Mouse (Mus musculus): ENCODE data around the gene Dedd.
A peak's percentile ranks its signal among the peaks of the same experiment; 100 is the strongest.

Gene Dedd

GRCm38 (mm10) chr1:171361106-171362103, 32.5 kb downstream of the Dedd start:
- DNase-seq = peak; percentile 80 to 85

GRCm38 (mm10) chr1:171365934-171366333, 37.0 kb downstream of the Dedd start:
- DNase-seq = no peak

GRCm38 (mm10) chr1:171369845-171370556, 41.1 kb downstream of the Dedd start, which contains the start of gene Nectin4:
Nectin4 (plus strand) TSS chr1:171370099.
- DNase-seq = no peak

- no peak for DNase-seq
Observed at GRCm38 (mm10) chr1:171372880-171373279, 43.9 kb downstream of the Dedd start.

GRCm38 (mm10) chr1:171373946-171374345, 45.0 kb downstream of the Dedd start:
- no peak for DNase-seq

GRCm38 (mm10) chr1:171375646-171376097, 46.7 kb downstream of the Dedd start:
- DNase-seq = no peak

- DNase-seq = peak; percentile 58 to 70
Observed at GRCm38 (mm10) chr1:171378298-171378697, 49.4 kb downstream of the Dedd start.

- DNase-seq = peak; percentile 86 to 92
Observed at GRCm38 (mm10) chr1:171379935-171380599, 51.1 kb downstream of the Dedd start.

- DNase-seq = no peak
Observed at GRCm38 (mm10) chr1:171382096-171382620, 53.2 kb downstream of the Dedd start.

- DNase-seq = no peak
Observed at GRCm38 (mm10) chr1:171384361-171384760, 55.4 kb downstream of the Dedd start.

- DNase-seq = no peak
Observed at GRCm38 (mm10) chr1:171385171-171385570, 56.2 kb downstream of the Dedd start.

GRCm38 (mm10) chr1:171387099-171387498, 58.2 kb downstream of the Dedd start:
- DNase-seq = no peak

- DNase-seq = no peak
Observed at GRCm38 (mm10) chr1:171388376-171389102, 59.6 kb downstream of the Dedd start, which contains the start of gene Arhgap30. Arhgap30 (plus strand) TSS chr1:171388954.

GRCm38 (mm10) chr1:171390101-171390500, 61.2 kb downstream of the Dedd start:
- no peak for DNase-seq

Data from cerebellum, adult 18-20 months (tissue).